Mouse (Mus musculus) bone marrow, adult 2 months (tissue): ENCODE data around the gene Ndrg4. TPM values are rescaled to one million over a fixed set of nuclear protein-coding genes. Genes with fewer than 3 reads are reported as not detected.

Source experiments
- H3K27ac ChIP-seq: fragments of 200-500 bp; 2 replicates; pipeline ENCODE4 v1.5.1; 2012; ENCODE audit warnings: low read depth, mild to moderate bottlenecking, control low read depth, inconsistent platforms, low read length; ENCODE audit not compliant: control insufficient read depth, poor library complexity, insufficient read depth
- H3K4me1 ChIP-seq: fragments of 200-500 bp; 2 replicates; pipeline ENCODE4 v1.6.1; 2011; ENCODE audit warnings: low read length; ENCODE audit not compliant: control insufficient read depth, insufficient read depth
- H3K4me3 ChIP-seq: fragments of 200-500 bp; replicated peaks from 2 replicates; pipeline ENCODE3; 2011; ENCODE audit warnings: mild to moderate bottlenecking, low read depth, low read length, control low read depth; ENCODE audit not compliant: control insufficient read depth
- CTCF ChIP-seq: fragments of 200-500 bp; IDR thresholded peaks from 2 replicates; pipeline ENCODE4 v1.5.1; 2011; ENCODE audit warnings: low read length, control low read depth; ENCODE audit not compliant: control insufficient read depth, insufficient read depth
- POLR2A ChIP-seq: fragments of 200-500 bp; IDR thresholded peaks from 2 replicates; pipeline ENCODE4 v1.6.1; 2011; ENCODE audit warnings: low read depth, mild to moderate bottlenecking, control low read depth, low read length, borderline replicate concordance; ENCODE audit not compliant: control insufficient read depth
- WGBS: fragments of 180-500 bp; shearing (Covaris S2); methylation state at CpG from one replicate; pipeline ENCODE4 v1.1.7; 2018; 5-methylcytosine and 5-hydroxymethylcytosine counted together
- polyA plus RNA-seq: library from polyadenylated mRNA; stranded (reverse); fragments of >200 nt; gene quantifications from 2 replicates; pipeline ENCODE4 v1.2.4, GENCODE M21; 2011; ENCODE audit warnings: low replicate concordance; ENCODE audit not compliant: missing spikeins, insufficient read depth, insufficient read length

The Ndrg4 gene
- polyA plus RNA-seq, 1 experiment = 3.5 TPM

DNA sequence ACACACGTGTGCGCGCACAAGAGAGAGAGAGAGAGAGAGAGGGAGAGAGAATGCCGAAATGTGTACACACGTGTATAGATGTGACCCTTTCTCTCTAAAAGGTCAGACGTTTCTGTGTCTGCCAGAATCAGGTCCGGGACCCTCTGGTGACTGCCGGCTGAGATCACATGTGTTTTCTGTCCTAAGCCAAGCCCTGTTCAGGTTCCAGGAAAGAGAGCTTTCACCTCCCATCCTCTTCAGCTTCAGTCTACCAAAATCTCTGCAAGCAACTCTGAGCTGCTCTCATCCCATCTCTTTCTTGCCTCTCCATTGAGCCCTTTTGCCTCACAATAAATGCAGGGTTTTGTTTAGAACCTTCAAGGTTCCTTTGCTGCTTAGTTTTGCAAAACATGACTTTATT, 19.9 kb downstream of the Ndrg4 start:
- Histone ChIP-seq H3K4me3 (no peak overlapping the region), H3K27ac (no peak overlapping the region), H3K4me1 (no peaks in the 10 kb centered on the region)
- 73% methylated on average over 8 of the region's 8 CpGs for WGBS
- no peak for TF ChIP-seq CTCF
- TF ChIP-seq POLR2A = no peak

- TF ChIP-seq CTCF (peak; percentile 84), POLR2A (no peak)
- 5% methylated on average over 11 of the region's 11 CpGs for WGBS
- Histone ChIP-seq H3K4me3 (no peak overlapping the region), H3K4me1 (no peaks in the 10 kb centered on the region), H3K27ac (no peak overlapping the region)
These were observed 20.3 kb downstream of the Ndrg4 start for GRCm38 (mm10) chr8:95697128-95697527.

GRCm38 (mm10) chr8:95698179-95698578, 21.4 kb downstream of the Ndrg4 start:
- TF ChIP-seq CTCF (no peak), POLR2A (no peak)
- 5% methylated on average over 6 of the region's 6 CpGs for WGBS
- H3K4me1 ChIP-seq = no peaks in the 10 kb centered on the region
- H3K27ac ChIP-seq = no peak overlapping the region
- no peak overlapping the region for H3K4me3 ChIP-seq

DNA sequence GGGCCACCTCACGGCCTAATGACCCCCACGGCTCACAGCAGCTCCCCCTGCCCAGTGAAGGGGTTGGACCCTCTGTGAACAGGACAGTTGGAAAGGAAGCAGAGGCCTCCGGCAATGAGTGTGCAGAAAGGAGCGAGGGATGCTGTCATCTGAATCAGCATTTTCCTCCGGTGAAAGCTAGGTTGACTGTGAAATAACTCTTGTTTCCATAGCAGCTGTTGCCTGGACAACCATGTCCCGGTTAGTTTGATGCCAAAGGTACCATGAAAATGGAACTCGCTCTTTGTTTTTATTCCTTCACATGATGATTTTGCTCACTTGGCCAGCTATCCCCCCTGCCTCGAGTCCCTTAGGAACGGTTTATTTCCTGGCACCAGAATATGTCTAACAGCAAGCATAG, 23.5 kb downstream of the Ndrg4 start:
- 46% methylated on average over 9 of the region's 9 CpGs for WGBS
- H3K4me3 ChIP-seq = no peak overlapping the region
- TF ChIP-seq POLR2A = no peak
- no peak for TF ChIP-seq CTCF
- H3K27ac ChIP-seq = no peak overlapping the region
- H3K4me1 ChIP-seq = no peaks in the 10 kb centered on the region

DNA sequence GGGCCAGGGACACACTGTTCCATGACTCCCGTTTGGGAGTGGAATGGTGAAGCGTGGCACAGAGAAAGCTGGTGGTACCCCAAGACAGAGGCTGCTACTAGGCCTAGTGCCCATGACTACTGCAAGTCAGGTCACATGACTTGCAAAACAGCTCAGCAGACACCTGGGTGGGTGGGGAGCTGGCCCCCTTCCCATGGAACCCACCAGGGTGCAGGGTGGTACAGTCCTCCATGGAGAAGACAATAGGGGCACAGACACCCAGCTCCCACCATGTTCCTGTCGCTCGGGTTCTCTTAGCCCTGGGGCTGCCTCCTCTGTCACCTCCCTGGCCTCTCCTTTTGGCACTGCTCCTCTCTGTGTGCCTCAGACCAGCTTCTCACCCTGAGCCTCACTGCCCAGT, 25.0 kb downstream of the Ndrg4 start:
- Histone ChIP-seq H3K4me3 (no peak overlapping the region), H3K4me1 (no peaks in the 10 kb centered on the region)
- WGBS = 75% methylated on average over 4 of the region's 4 CpGs

DNA sequence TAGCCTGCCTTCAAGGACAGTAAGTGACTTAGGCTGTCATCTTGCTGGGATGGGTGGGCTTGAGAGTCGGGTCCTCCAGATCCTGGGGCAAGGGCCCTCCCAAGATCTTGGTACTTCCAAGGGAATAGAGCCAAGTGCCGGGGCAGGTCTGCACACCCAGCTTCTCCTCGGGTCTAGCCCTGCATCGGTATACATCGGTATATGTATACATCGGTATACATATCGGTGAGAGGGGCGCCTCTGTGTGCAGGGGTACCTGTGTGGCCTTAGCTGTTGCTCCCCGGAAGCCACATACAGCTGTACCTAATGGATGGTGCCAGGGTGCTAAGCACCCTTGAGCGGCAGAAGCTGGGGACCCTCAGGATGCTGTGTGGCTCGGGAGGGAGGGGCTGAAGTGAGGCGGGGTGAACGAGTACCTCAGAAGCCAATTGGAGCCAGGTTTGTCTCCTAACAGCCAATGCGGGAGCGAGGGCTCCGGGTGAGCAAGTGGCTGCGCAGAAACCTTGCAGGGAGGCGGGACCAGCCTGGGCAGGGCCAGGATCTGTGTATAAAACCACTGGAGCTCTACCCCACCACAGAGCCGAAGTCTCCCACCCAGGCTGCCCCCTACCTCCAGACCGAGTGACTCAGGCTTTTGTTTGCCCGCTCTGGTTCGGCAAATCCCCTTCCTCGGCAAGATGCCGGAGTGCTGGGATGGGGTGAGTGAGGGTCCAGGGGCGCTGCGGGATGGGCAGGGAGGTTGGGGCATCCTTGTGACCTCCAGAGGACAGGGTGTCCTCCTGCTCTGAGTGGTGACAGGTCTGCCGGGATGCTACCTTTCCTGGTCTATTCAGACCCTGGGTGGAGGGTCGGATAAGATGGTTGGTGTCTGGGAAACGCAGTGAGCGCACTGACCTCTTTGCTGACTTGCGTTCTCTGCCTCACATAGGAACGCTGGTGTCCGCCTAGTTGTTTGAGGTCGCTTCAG, 26.0 kb downstream of the Ndrg4 start:
- H3K4me1 ChIP-seq = no peaks in the 10 kb centered on the region
- no peak for TF ChIP-seq CTCF
- TF ChIP-seq POLR2A = no peak
- H3K27ac ChIP-seq = no peak overlapping the region
- H3K4me3 ChIP-seq = no peak overlapping the region
- 6% methylated on average over 34 of the region's 34 CpGs for WGBS

More for the DNA sequence above, 25.0 kb downstream of the Ndrg4 start:
- no peak for TF ChIP-seq POLR2A
- no peak for TF ChIP-seq CTCF
- H3K27ac ChIP-seq = no peak overlapping the region

DNA sequence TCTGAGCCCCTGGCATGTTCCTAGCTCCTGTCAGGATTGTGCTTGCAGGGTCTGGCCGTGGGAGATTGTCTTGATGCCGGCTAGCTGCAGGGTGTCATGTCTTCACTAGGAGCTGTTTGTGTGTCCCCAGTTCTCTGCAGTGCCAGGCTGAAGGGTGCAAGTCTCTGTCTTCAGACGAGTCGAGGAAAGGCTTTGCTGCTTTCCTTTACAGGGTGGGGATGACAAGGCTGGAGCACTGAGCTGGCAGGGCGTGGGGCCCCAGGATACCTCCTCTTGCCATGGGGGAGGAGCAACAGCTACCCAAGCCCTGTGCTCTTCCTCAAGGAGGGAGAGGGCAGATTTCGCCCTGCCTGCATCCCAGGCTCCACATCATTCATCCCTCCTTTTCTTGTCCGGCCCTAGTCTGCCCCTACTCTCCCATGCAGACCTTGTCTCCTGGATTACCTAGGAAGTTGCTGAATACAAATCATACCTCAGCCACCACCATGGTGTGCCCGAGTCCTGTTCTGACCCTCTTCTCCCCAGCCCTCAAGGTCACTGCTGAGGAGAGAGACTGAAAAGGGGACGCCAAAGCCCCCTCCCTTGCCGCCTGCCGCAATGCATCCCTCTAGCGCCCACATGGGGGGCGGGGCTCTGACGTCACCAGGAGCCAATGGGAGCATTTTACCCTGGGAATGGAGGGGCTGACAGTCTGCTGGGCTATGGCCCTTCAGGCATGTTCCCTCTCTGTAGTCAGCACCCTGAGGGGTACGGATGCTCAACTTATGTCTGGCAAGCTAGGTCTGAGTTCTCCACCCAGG, 26.9 kb downstream of the Ndrg4 start:
- TF ChIP-seq CTCF (no peak), POLR2A (no peak)
- 16% methylated on average over 15 of the region's 15 CpGs for whole genome bisulfite sequencing
- Histone ChIP-seq H3K4me3 (no peak overlapping the region), H3K4me1 (no peaks in the 10 kb centered on the region), H3K27ac (no peak overlapping the region)

DNA sequence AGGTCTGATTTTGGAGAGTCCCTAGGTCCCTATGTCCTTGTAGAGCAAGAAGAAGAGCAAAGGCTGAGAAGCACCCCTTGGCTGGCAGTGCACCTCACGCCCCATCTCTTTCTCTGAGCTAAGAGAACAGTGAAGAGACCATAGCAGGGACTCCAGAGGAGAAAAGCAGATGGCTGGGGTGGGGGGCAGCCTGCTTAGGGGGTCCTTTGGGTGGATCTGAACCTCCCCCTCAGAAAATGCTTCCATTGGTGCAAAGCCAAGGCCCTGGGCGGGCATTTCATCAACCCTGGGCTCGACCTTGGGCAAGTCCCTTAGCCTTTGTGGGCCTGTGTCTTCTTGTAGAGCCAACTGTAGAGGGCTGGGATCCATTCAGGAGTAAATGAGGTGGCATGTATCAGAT, 27.8 kb downstream of the Ndrg4 start:
- Histone ChIP-seq H3K4me3 (no peak overlapping the region), H3K4me1 (no peaks in the 10 kb centered on the region), H3K27ac (no peak overlapping the region)
- TF ChIP-seq POLR2A = no peak
- TF ChIP-seq CTCF = no peak
- 87% methylated on average over 3 of the region's 3 CpGs for WGBS

DNA sequence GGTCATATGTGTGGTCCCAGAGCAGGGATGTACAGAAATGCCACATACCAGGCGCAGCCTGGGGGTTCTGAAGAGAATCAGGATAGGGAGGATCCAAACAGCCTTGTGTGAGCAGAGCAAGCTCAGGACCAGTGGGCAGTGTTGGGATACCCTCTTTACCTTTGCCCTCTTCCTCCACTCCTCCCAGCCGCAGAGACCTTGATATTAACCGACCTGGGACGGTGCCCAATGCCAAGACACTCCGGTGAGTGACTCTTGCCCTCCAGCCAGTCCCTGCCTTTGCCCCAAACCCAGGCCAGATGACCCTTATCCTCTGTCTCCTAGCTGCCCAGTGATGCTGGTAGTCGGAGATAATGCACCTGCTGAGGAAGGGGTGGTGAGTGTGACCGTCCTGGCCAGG, 32.8 kb downstream of the Ndrg4 start:
- Histone ChIP-seq H3K27ac (no peak overlapping the region), H3K4me3 (no peak overlapping the region), H3K4me1 (no peaks in the 10 kb centered on the region)
- 85% methylated on average over 7 of the region's 7 CpGs for WGBS
- no peak for TF ChIP-seq CTCF
- TF ChIP-seq POLR2A = no peak
